Mouse (Mus musculus): ENCODE results near the gene Fem1b. TPM values are rescaled to one million over a fixed set of nuclear protein-coding genes. Genes with fewer than 3 reads are reported as not detected.
A peak's percentile ranks its signal among the peaks of the same experiment; 100 is the strongest.

Gene Fem1b
- polyA plus RNA-seq, 1 experiment from 2014 or later = 22.1 TPM

DNA sequence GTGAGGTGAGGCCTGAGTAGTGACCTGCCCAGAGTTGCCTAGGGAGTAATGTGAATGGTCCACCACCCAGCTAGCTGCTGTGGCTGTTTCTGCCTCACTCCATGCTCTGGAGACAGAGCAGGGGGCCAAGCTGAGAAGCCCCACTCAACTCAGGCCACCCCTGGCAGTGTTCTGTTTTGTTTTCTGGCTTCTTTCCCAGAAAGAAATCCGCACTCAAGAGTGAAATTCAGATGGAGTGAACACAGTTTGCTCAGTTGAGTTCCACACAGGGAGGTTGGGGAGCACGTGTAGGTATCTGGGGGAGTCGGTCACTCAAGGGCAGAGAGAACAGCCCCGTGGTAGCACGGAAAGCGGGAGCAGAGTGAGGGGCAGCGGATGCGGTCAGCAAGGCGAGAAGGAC, 33.0 kb downstream of the Fem1b start:
- Histone ChIP-seq H3K27me3 (ENCODE audit: control insufficient read depth, insufficient read depth, low read length) (no peaks in the 10 kb centered on the region), H3K9me3 (replicated peaks; ENCODE audit: control insufficient read depth, low read length) (no peaks in the 10 kb centered on the region), H3K27ac (ENCODE audit: low read depth, low read length) (no peak overlapping the region), H3K9ac (ENCODE audit: low read depth, low read length) (no peak overlapping the region), H3K4me1 (ENCODE audit: control insufficient read depth, insufficient read depth, low read length) (peaks cover 14% of the 10 kb centered on the region), H3K4me2 (no peak overlapping the region), H3K4me3 (ENCODE audit: low read depth, low read length) (no peak overlapping the region), H3K36me3 (ENCODE audit: control insufficient read depth, insufficient read depth, low read length) (no peaks in the 10 kb centered on the region)
- 87% methylated on average over 9 of the region's 9 CpGs for WGBS (ENCODE audit: insufficient replicate concordance)
- no peak for ATAC-seq (replicated peaks; ENCODE audit: insufficient number of reproducible peaks, low FRiP score, low TSS enrichment)

DNA sequence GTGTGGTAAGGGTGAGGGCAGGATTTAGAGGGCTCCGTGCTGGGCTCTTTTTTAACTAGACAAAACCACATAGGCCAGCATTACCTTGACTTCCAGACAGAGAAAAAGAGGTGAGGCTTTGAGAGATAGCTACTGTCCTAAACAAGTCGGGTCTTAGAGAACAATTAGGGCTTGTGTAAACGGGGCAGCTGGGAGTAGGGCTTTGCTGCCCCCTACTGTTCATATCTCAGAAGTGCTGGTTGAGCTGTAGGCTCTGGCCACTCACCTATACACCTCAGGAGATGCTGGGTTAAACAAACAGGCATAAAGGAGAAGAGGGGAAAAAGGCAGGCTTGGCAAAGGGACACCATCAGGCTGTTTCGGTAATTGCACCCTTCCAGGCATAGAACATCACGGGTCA, 34.3 kb downstream of the Fem1b start:
- no peaks in the 10 kb centered on the region for H3K36me3 ChIP-seq (ENCODE audit: control insufficient read depth, insufficient read depth, low read length)
- H3K27me3 ChIP-seq (ENCODE audit: control insufficient read depth, insufficient read depth, low read length) = no peaks in the 10 kb centered on the region
- no peak overlapping the region for H3K4me3 ChIP-seq (ENCODE audit: low read depth, low read length)
- H3K27ac ChIP-seq (ENCODE audit: low read depth, low read length) = no peak overlapping the region
- no peaks in the 10 kb centered on the region for H3K9me3 ChIP-seq (replicated peaks; ENCODE audit: control insufficient read depth, low read length)
- no peak for ATAC-seq (replicated peaks; ENCODE audit: insufficient number of reproducible peaks, low FRiP score, low TSS enrichment)
- H3K4me2 ChIP-seq = no peak overlapping the region
- WGBS (ENCODE audit: insufficient replicate concordance) = 4% methylated on average over 5 of the region's 5 CpGs
- H3K9ac ChIP-seq (ENCODE audit: low read depth, low read length) = no peak overlapping the region
- peaks cover 7% of the 10 kb centered on the region for H3K4me1 ChIP-seq (ENCODE audit: control insufficient read depth, insufficient read depth, low read length)

DNA sequence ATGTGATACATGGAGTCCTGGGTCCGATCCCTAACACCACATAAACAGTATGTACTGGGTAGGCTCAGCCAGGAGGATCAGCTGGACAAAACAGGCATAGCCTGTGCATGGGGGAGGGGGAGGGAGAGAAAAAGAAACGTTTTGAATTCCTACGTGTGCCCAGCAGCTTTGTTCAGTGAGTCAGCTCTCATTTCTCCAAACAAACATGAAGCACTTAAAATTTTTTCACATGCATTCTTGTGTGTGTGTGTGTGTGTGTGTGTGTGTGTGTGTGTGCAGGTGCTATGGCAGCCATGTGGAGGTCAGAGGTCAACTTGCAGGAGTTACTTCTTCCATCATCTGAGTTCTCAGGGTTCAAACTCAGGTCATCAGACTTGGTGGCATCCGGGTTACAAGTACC, 36.3 kb downstream of the Fem1b start:
- 42% methylated on average over 4 of the region's 4 CpGs for WGBS (ENCODE audit: insufficient replicate concordance)
- H3K4me2 ChIP-seq = no peak overlapping the region
- no peak overlapping the region for H3K9ac ChIP-seq (ENCODE audit: low read depth, low read length)
- H3K36me3 ChIP-seq (ENCODE audit: control insufficient read depth, insufficient read depth, low read length) = no peaks in the 10 kb centered on the region
- no peak overlapping the region for H3K27ac ChIP-seq (ENCODE audit: low read depth, low read length)
- peaks cover 4% of the 10 kb centered on the region for H3K4me1 ChIP-seq (ENCODE audit: control insufficient read depth, insufficient read depth, low read length)
- H3K9me3 ChIP-seq (replicated peaks; ENCODE audit: control insufficient read depth, low read length) = no peaks in the 10 kb centered on the region
- no peak overlapping the region for H3K4me3 ChIP-seq (ENCODE audit: low read depth, low read length)
- no peaks in the 10 kb centered on the region for H3K27me3 ChIP-seq (ENCODE audit: control insufficient read depth, insufficient read depth, low read length)
- ATAC-seq (replicated peaks; ENCODE audit: insufficient number of reproducible peaks, low FRiP score, low TSS enrichment) = no peak

DNA sequence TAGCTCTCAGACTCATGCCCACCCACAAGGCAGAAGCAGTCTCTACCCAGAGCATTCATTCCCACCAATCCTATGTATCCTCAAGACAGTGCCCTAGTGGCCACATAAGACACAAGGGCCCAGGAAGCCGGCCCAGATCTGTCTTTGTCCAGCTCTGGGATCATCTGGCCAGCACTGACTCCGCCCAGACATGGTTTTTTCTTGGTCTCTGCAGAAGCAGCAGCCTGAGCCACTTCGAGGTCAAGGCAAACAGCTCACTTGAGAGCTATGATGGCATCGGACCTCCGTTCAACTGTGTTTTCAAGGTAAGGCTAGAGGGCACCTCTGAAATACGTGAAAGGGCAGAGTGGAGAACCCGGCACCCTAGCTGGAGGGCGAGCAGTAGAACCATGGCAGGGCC, 39.0 kb downstream of the Fem1b start:
- H3K27ac ChIP-seq (ENCODE audit: low read depth, low read length) = no peak overlapping the region
- no peak overlapping the region for H3K4me3 ChIP-seq (ENCODE audit: low read depth, low read length)
- ATAC-seq (replicated peaks; ENCODE audit: insufficient number of reproducible peaks, low FRiP score, low TSS enrichment) = no peak
- H3K9me3 ChIP-seq (replicated peaks; ENCODE audit: control insufficient read depth, low read length) = no peaks in the 10 kb centered on the region
- H3K4me1 ChIP-seq (ENCODE audit: control insufficient read depth, insufficient read depth, low read length) = peaks cover 4% of the 10 kb centered on the region
- no peaks in the 10 kb centered on the region for H3K27me3 ChIP-seq (ENCODE audit: control insufficient read depth, insufficient read depth, low read length)
- H3K9ac ChIP-seq (ENCODE audit: low read depth, low read length) = no peak overlapping the region
- no peak overlapping the region for H3K4me2 ChIP-seq
- H3K36me3 ChIP-seq (ENCODE audit: control insufficient read depth, insufficient read depth, low read length) = no peaks in the 10 kb centered on the region
- 80% methylated on average over 8 of the region's 8 CpGs for WGBS (ENCODE audit: insufficient replicate concordance)

DNA sequence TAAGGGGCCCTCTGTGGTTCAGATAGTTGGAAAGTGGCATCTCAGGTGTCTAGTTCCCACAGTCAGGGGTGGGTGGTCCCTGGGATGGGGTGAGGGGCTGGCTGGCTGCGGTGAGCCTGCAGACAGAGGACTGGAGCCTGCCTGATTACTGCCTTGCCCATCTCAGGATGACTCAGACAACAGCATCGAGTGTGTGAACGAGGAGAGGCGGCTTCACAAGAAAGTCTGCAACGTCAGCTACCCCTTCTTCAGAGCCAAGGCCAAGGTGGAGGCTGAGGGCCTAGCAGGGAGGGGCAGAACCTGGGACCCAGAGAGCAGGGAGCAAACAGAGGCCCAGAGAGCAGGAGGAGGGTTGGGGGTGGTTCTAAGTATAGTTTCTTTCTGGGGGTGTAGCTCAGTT, 43.4 kb downstream of the Fem1b start:
- H3K27me3 ChIP-seq (ENCODE audit: control insufficient read depth, insufficient read depth, low read length) = no peaks in the 10 kb centered on the region
- WGBS (ENCODE audit: insufficient replicate concordance) = 57% methylated on average over 5 of the region's 5 CpGs
- H3K27ac ChIP-seq (ENCODE audit: low read depth, low read length) = no peak overlapping the region
- ATAC-seq (replicated peaks; ENCODE audit: insufficient number of reproducible peaks, low FRiP score, low TSS enrichment) = no peak; the same call in 1 of the 2 replicates
- no peaks in the 10 kb centered on the region for H3K36me3 ChIP-seq (ENCODE audit: control insufficient read depth, insufficient read depth, low read length)
- no peak overlapping the region for H3K4me3 ChIP-seq (ENCODE audit: low read depth, low read length)
- no peak overlapping the region for H3K9ac ChIP-seq (ENCODE audit: low read depth, low read length)
- H3K4me1 ChIP-seq (ENCODE audit: control insufficient read depth, insufficient read depth, low read length) = peaks cover 4% of the 10 kb centered on the region
- no peaks in the 10 kb centered on the region for H3K9me3 ChIP-seq (replicated peaks; ENCODE audit: control insufficient read depth, low read length)
- H3K4me2 ChIP-seq = no peak overlapping the region

DNA sequence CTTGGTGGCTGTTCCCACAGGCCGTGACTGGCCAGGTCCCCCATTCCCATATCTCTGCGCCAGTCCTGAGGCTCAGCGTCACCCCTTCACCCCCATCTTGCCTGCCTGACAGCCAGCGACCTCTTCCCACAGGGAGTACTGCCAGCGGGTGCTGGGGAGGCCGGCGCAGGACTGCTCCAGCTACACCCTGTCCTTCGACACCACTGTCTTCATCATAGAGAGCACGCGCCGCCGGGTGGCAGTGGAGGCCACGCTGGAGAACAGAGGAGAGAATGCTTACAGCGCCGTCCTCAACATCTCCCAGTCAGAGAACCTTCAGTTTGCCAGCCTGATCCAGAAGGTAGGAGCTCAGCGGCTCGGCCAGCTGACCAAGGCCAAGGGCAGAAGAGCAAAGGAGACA, 44.3 kb downstream of the Fem1b start:
- 51% methylated on average over 17 of the region's 17 CpGs for WGBS (ENCODE audit: insufficient replicate concordance)
- no peak for ATAC-seq (replicated peaks; ENCODE audit: insufficient number of reproducible peaks, low FRiP score, low TSS enrichment)
- Histone ChIP-seq H3K36me3 (ENCODE audit: control insufficient read depth, insufficient read depth, low read length) (no peaks in the 10 kb centered on the region), H3K9me3 (replicated peaks; ENCODE audit: control insufficient read depth, low read length) (no peaks in the 10 kb centered on the region), H3K4me2 (no peak overlapping the region), H3K4me1 (ENCODE audit: control insufficient read depth, insufficient read depth, low read length) (peaks cover 2% of the 10 kb centered on the region), H3K27me3 (ENCODE audit: control insufficient read depth, insufficient read depth, low read length) (no peaks in the 10 kb centered on the region), H3K27ac (ENCODE audit: low read depth, low read length) (no peak overlapping the region), H3K4me3 (ENCODE audit: low read depth, low read length) (no peak overlapping the region), H3K9ac (ENCODE audit: low read depth, low read length) (no peak overlapping the region; the same call in 1 of the 2 replicates)

DNA sequence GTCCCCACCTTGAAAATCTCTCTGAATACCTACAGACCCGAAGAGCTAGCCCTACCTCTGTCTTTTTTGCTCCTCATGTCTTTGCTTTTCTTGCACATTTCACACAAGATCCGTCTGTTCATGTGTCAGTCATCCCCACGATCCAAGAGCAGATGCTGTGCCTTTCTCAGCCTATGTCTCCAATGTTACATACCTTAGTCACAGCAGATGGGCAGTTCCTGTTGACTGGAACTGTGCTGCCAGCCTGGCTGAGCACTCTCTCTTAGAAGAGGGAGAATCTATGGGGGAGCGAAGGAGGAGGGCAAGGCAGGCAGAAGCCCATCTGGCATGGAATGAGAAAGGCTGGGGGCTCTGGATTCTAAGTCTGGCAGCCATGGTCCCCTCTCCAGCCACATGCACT, 46.4 kb downstream of the Fem1b start:
- no peaks in the 10 kb centered on the region for H3K9me3 ChIP-seq (replicated peaks; ENCODE audit: control insufficient read depth, low read length)
- no peak overlapping the region for H3K4me2 ChIP-seq
- WGBS (ENCODE audit: insufficient replicate concordance) = 54% methylated on average over 4 of the region's 4 CpGs
- H3K9ac ChIP-seq (ENCODE audit: low read depth, low read length) = no peak overlapping the region
- no peaks in the 10 kb centered on the region for H3K27me3 ChIP-seq (ENCODE audit: control insufficient read depth, insufficient read depth, low read length)
- H3K4me3 ChIP-seq (ENCODE audit: low read depth, low read length) = no peak overlapping the region
- H3K4me1 ChIP-seq (ENCODE audit: control insufficient read depth, insufficient read depth, low read length) = no peaks in the 10 kb centered on the region
- ATAC-seq (replicated peaks; ENCODE audit: insufficient number of reproducible peaks, low FRiP score, low TSS enrichment) = no peak
- no peak overlapping the region for H3K27ac ChIP-seq (ENCODE audit: low read depth, low read length)
- H3K36me3 ChIP-seq (ENCODE audit: control insufficient read depth, insufficient read depth, low read length) = no peaks in the 10 kb centered on the region

DNA sequence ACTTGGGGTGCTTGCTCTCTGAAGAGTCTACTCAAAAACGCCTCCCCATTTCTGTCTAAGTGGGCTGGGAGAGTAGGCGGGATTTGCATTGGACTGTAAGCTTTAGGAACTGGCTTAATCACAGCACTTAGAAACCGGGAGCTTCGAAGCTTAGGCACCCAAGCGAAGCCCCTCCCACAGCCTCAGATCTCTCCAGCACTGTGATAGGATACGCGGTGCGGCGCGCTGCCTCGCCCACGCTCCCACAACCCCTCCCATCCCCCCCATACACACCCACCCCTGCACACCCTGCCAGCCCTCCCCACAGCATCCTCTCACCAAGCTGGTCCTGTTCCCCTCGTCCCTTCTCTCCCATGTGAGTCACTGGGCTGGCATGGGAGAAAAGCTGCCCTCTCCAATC, 48.3 kb downstream of the Fem1b start:
- Histone ChIP-seq H3K4me3 (ENCODE audit: low read depth, low read length) (no peak overlapping the region), H3K27ac (ENCODE audit: low read depth, low read length) (no peak overlapping the region), H3K4me1 (ENCODE audit: control insufficient read depth, insufficient read depth, low read length) (no peaks in the 10 kb centered on the region)

DNA sequence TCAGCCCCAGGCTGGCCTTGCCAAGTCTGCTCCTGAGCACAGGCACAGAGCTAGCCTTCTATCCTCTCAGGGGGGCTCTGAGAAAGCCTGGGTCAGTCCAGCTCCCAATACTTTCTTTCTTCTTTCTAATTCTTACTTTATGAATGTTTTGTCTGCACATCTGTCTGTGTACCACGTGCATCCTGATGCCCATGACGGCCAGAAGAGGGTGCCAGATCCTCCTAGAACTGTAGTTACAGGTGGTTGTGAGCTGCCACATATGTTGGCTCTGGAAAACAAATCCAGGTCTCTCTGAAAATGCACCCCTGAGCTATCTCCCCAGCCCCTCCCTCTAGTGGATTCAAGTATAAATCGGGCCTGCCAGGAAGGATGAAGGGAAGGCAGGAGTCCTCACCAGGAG, 52.1 kb downstream of the Fem1b start:
- Histone ChIP-seq H3K4me1 (ENCODE audit: control insufficient read depth, insufficient read depth, low read length) (no peaks in the 10 kb centered on the region), H3K9me3 (replicated peaks; ENCODE audit: control insufficient read depth, low read length) (no peaks in the 10 kb centered on the region), H3K4me3 (ENCODE audit: low read depth, low read length) (no peak overlapping the region), H3K36me3 (ENCODE audit: control insufficient read depth, insufficient read depth, low read length) (no peaks in the 10 kb centered on the region), H3K4me2 (no peak overlapping the region), H3K27ac (ENCODE audit: low read depth, low read length) (no peak overlapping the region), H3K27me3 (ENCODE audit: control insufficient read depth, insufficient read depth, low read length) (no peaks in the 10 kb centered on the region), H3K9ac (ENCODE audit: low read depth, low read length) (no peak overlapping the region)
- no peak for ATAC-seq (replicated peaks; ENCODE audit: insufficient number of reproducible peaks, low FRiP score, low TSS enrichment)
- WGBS (ENCODE audit: insufficient replicate concordance) = 53% methylated on average over 3 of the region's 3 CpGs

More for the DNA sequence above, 48.3 kb downstream of the Fem1b start:
- no peak for ATAC-seq (replicated peaks; ENCODE audit: insufficient number of reproducible peaks, low FRiP score, low TSS enrichment)
- Histone ChIP-seq H3K27me3 (ENCODE audit: control insufficient read depth, insufficient read depth, low read length) (no peaks in the 10 kb centered on the region), H3K36me3 (ENCODE audit: control insufficient read depth, insufficient read depth, low read length) (no peaks in the 10 kb centered on the region), H3K9me3 (replicated peaks; ENCODE audit: control insufficient read depth, low read length) (no peaks in the 10 kb centered on the region), H3K9ac (ENCODE audit: low read depth, low read length) (no peak overlapping the region), H3K4me2 (peak overlapping the region; percentile 46)
- WGBS (ENCODE audit: insufficient replicate concordance) = 4% methylated on average over 13 of the region's 13 CpGs

Measured in heart, embryonic 11.5 days (tissue).